Mouse (Mus musculus) heart, postnatal 0 days (tissue): Measurements from ENCODE around the gene Sept8.

Source experiments
- CTCF ChIP-seq: IDR thresholded peaks from 2 replicates; pipeline ENCODE4 v1.5.1; 2016; ENCODE audit warnings: antibody characterized with exemption, control low read depth, low read depth
- EP300 ChIP-seq: IDR thresholded peaks from 2 replicates; pipeline ENCODE4 v1.6.1; 2016; ENCODE audit warnings: antibody characterized with exemption, low read depth

DNA sequence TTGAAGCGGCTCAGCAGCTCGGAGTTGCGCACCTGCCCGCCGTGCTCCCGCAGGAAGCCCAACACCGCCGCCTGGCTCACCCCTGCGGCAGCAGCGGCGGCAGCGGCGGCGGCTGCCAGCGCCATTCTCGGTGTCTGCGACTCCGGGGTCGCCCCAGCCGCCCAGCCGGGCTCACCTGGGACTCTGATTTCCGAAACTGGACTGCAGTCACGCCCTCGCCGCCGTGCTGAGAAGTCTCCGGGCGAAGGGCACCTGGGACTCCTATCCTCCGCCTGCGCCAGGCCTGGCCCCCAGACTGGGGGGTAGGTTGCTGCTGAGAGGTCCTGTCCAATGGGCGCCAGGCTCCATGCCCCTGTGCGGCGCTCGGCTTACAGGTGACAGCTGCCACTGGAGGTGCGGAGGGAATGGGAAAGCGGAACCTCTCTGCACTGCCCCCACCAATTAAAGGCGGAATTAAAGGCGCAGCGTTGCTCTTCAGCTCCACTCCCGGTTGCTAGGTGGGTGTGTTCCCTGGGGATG is 39.2 kb upstream of the Sept8 start, which contains the start of the genes Gm9945 and Sowaha:
- no peak for TF ChIP-seq CTCF
- TF ChIP-seq EP300, result no peak
